Mouse (Mus musculus) heart, embryonic 14.5 days (tissue): Measurements from ENCODE around the gene Msi2. TPM values are rescaled to one million over a fixed set of nuclear protein-coding genes. Genes with fewer than 3 reads are reported as not detected.

Experiments used
- ATAC-seq: fragments of 200-750 bp; cut with Nextera tagmentation; 2 replicates; pipeline ENCODE4 v1.8.0; 2017; ENCODE audit warnings: low read depth, moderate TSS enrichment; ENCODE audit not compliant: insufficient number of reproducible peaks, insufficient read depth, low FRiP score
- H3K27ac ChIP-seq, 2 experiments: fragments of 200-500 bp in 1 of 2; fragments of 300-500 bp in 1 of 2; sonication (generic) in 1 of 2; replicated peaks in 1 of 2; 2 replicates each; pipeline ENCODE4 v1.5.1; 2012 to 2014; ENCODE audit warnings: low read depth in 2 of 2, low read length in 2 of 2, control low read depth in 1 of 2, mild to moderate bottlenecking in 1 of 2, mixed read lengths in 1 of 2; ENCODE audit not compliant: control insufficient read depth in 1 of 2, insufficient read depth in 1 of 2
- H3K27me3 ChIP-seq: fragments of 300-500 bp; sonication (generic); 2 replicates; pipeline ENCODE4 v1.6.1; 2014; ENCODE audit warnings: mild to moderate bottlenecking, low read length, control low read depth; ENCODE audit not compliant: control insufficient read depth, insufficient read depth
- H3K36me3 ChIP-seq: fragments of 300-500 bp; sonication (generic); 2 replicates; pipeline ENCODE4 v1.6.1; 2014; ENCODE audit warnings: mild to moderate bottlenecking, control low read depth, low read length, mixed read lengths; ENCODE audit not compliant: control insufficient read depth, insufficient read depth
- H3K4me1 ChIP-seq, 2 experiments: fragments of 200-500 bp in 1 of 2; fragments of 300-500 bp in 1 of 2; sonication (generic) in 1 of 2; 2 replicates each; pipeline ENCODE4 v1.6.1; 2012 to 2014; ENCODE audit warnings: low read length in 2 of 2, control low read depth in 1 of 2, mixed read lengths in 1 of 2; ENCODE audit not compliant: control insufficient read depth in 2 of 2, insufficient read depth in 2 of 2
- H3K4me2 ChIP-seq: fragments of 300-500 bp; sonication (generic); 2 replicates; pipeline ENCODE4 v1.6.1; 2014; ENCODE audit warnings: mild to moderate bottlenecking, low read length
- H3K4me3 ChIP-seq, 2 experiments: fragments of 200-500 bp in 1 of 2; fragments of 300-500 bp in 1 of 2; sonication (generic) in 1 of 2; 2 replicates each; pipeline ENCODE4 v1.5.1; 2012 to 2014; ENCODE audit warnings: low read length in 2 of 2, mild to moderate bottlenecking in 2 of 2, control low read depth in 1 of 2, low read depth in 1 of 2, moderate library complexity in 1 of 2; ENCODE audit not compliant: control insufficient read depth in 1 of 2, insufficient read depth in 1 of 2
- H3K9ac ChIP-seq: fragments of 300-500 bp; sonication (generic); 2 replicates; pipeline ENCODE4 v1.6.1; 2014; ENCODE audit warnings: mild to moderate bottlenecking, low read length
- H3K9me3 ChIP-seq: fragments of 300-500 bp; sonication (generic); 2 replicates; pipeline ENCODE4 v1.6.1; 2016; ENCODE audit warnings: low read length, control low read depth; ENCODE audit not compliant: control insufficient read depth
- WGBS: fragments of 180-500 bp; shearing (Covaris S2); extraction: QIAGEN DNeasy Blood & Tissue Kit; methylation state at CpG from one replicate; pipeline ENCODE4 v1.1.7; 2014; 5-methylcytosine and 5-hydroxymethylcytosine counted together
- polyA plus RNA-seq: library from polyadenylated mRNA; unstranded; fragments of >200 nt; fragmentation: Nextera tagmentation; extraction: Ambion mirVana; gene quantifications from 2 replicates; pipeline ENCODE4 v1.2.1, GENCODE M21; 2014

The Msi2 gene
- polyA plus RNA-seq, 1 experiment from 2014 or later, result 20.9 TPM

DNA sequence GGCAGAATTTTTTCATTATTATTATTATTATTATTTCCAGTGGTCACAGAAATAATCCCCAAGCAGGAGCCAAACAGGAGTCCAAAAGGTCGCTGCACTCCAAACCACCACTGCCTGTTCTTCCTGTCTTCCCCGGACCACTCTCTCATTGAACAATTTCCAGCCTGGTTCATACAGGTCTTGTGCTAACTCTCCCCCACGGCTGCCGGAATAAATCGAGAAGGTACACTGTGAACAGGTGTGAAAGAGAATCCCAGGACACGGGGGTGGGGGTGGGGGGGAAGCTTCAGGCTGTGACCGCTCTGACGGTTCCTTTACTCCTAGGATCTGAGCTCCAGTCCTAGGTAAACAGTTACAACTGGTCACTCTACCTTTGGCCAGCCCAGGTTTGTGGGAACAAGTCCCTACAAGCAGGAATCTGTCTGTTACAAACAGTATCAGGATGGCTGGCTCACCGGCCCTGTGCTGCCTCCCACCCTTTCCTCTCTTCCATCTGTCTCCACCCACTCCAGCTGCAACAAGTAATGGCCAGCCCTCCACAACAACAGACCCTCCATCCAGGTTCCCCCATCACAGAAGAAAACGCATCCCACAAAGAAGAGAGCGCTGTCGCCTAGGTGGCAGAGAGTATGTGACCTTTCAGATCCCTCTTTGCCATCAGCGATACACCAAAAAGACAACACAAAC, 136.1 kb downstream of the Msi2 start:
- Histone ChIP-seq H3K4me3 (no peak overlapping the region), H3K27me3 (no peaks in the 10 kb centered on the region), H3K4me1 (peaks cover 45 to 75% of the 10 kb centered on the region in 2 experiments), H3K27ac (peak overlapping the region; percentile 85 to 87), H3K9ac (peak overlapping the region; percentile 52), H3K9me3 (no peaks in the 10 kb centered on the region), H3K4me2 (peak overlapping the region; percentile 41), H3K36me3 (no peaks in the 10 kb centered on the region)
- no peak for ATAC-seq
- WGBS, result 43% methylated on average over 13 of the region's 13 CpGs

GRCm38 (mm10) chr11:88581375-88581774, 136.9 kb downstream of the Msi2 start:
- WGBS, result 67% methylated on average over 7 of the region's 7 CpGs
- H3K4me3 ChIP-seq, result no peak overlapping the region
- peaks cover 51 to 75% of the 10 kb centered on the region in 2 experiments for H3K4me1 ChIP-seq
- no peaks in the 10 kb centered on the region for H3K27me3 ChIP-seq
- H3K27ac ChIP-seq, result peak overlapping the region in 1 of 2 experiments; percentile 87; a peak in 1 of 4 replicates
- ATAC-seq, result no peak
- no peaks in the 10 kb centered on the region for H3K36me3 ChIP-seq
- H3K9me3 ChIP-seq, result no peaks in the 10 kb centered on the region
- H3K4me2 ChIP-seq, result no peak overlapping the region
- no peak overlapping the region; the same call in 1 of the 2 replicates for H3K9ac ChIP-seq

DNA sequence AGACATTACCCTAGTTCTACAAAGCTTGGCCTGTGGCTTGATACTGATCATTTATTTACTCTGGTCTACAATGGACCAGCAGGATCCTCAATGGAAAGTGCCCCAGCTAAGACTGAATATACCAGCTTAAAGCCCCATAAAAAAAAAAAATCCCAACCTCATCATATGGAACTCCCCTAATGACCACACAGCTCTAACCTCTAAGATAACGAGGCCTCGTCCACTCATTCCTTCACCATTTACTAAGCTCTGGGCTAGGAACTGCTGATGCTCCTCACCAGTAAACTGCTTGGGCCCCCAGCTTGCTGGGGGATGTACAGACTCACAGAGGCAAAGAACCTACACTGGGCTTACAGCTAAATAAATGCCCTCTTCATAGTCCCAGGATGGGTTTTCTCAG, 139.6 kb downstream of the Msi2 start:
- H3K4me1 ChIP-seq, result peaks cover 47 to 75% of the 10 kb centered on the region in 2 experiments
- H3K9me3 ChIP-seq, result no peaks in the 10 kb centered on the region
- no peak overlapping the region for H3K9ac ChIP-seq
- no peak for ATAC-seq
- no peaks in the 10 kb centered on the region for H3K27me3 ChIP-seq
- 74% methylated on average over 2 of the region's 2 CpGs for WGBS
- no peak overlapping the region for H3K27ac ChIP-seq
- no peak overlapping the region for H3K4me2 ChIP-seq
- H3K36me3 ChIP-seq, result no peaks in the 10 kb centered on the region
- no peak overlapping the region for H3K4me3 ChIP-seq

- H3K4me1 ChIP-seq, result peaks cover 37 to 67% of the 10 kb centered on the region in 2 experiments
- no peak for ATAC-seq
- WGBS, result 46% methylated on average over 7 of the region's 7 CpGs
Observed at GRCm38 (mm10) chr11:88577076-88577475, 141.2 kb downstream of the Msi2 start.

GRCm38 (mm10) chr11:88576233-88576998, 141.9 kb downstream of the Msi2 start:
- Histone ChIP-seq H3K27me3 (no peaks in the 10 kb centered on the region), H3K36me3 (no peaks in the 10 kb centered on the region), H3K4me2 (no peak overlapping the region), H3K9me3 (no peaks in the 10 kb centered on the region), H3K4me3 (no peak overlapping the region), H3K27ac (peak overlapping the region; percentile 48 to 50; a peak in 2 of 4 replicates), H3K4me1 (peaks cover 36 to 67% of the 10 kb centered on the region in 2 experiments), H3K9ac (no peak overlapping the region)
- 42% methylated on average over 7 of the region's 7 CpGs for WGBS
- ATAC-seq, result no peak

More at GRCm38 (mm10) chr11:88577076-88577475, 141.2 kb downstream of the Msi2 start:
- Histone ChIP-seq H3K27ac (peak overlapping the region; percentile 0 to 50; a peak in 1 of 4 replicates), H3K4me2 (no peak overlapping the region), H3K9me3 (no peaks in the 10 kb centered on the region), H3K9ac (no peak overlapping the region), H3K4me3 (no peak overlapping the region), H3K27me3 (no peaks in the 10 kb centered on the region), H3K36me3 (no peaks in the 10 kb centered on the region)

- H3K27ac ChIP-seq, result peak overlapping the region; percentile 41 to 82
- peaks cover 44 to 83% of the 10 kb centered on the region in 2 experiments for H3K4me1 ChIP-seq
- no peaks in the 10 kb centered on the region for H3K27me3 ChIP-seq
- no peaks in the 10 kb centered on the region for H3K36me3 ChIP-seq
- H3K4me3 ChIP-seq, result no peak overlapping the region
- no peak overlapping the region; the same call in 1 of the 2 replicates for H3K9ac ChIP-seq
- ATAC-seq, result no peak
- H3K4me2 ChIP-seq, result 0 out of 2 replicates have a peak overlapping the region, but pooled peaks have one; percentile 21
- H3K9me3 ChIP-seq, result no peaks in the 10 kb centered on the region
- 56% methylated on average over 4 of the region's 4 CpGs for WGBS
Observed at GRCm38 (mm10) chr11:88574575-88575360, 143.5 kb downstream of the Msi2 start.

DNA sequence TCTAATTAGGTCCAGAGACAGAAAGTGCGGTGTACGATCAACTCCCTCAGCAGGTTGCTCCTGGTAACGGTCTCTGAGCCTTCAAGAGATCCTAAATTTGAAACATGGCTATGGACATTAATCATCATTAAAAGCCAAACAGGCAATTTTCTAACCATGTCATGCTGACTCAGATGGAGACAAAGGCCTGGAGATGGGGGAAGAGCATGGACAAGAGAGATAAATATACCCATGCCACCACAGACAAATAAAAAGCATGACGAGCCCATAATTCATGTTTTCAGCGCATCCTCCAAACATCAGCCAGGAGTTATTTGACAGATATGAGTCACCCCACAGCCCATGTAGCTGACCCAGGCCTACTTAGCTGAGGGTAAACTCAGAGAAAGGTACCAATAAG, 145.3 kb downstream of the Msi2 start:
- 93% methylated on average over 5 of the region's 5 CpGs for WGBS
- ATAC-seq, result no peak
- H3K36me3 ChIP-seq, result no peaks in the 10 kb centered on the region
- H3K4me2 ChIP-seq, result no peak overlapping the region
- no peaks in the 10 kb centered on the region for H3K27me3 ChIP-seq
- no peak overlapping the region for H3K4me3 ChIP-seq
- no peak overlapping the region for H3K27ac ChIP-seq
- H3K9me3 ChIP-seq, result no peaks in the 10 kb centered on the region
- H3K9ac ChIP-seq, result no peak overlapping the region
- H3K4me1 ChIP-seq, result peaks cover 47 to 77% of the 10 kb centered on the region in 2 experiments
